Mouse (Mus musculus) naive thymus-derived CD4-positive, alpha-beta T cell, adult 5 months (primary cell): Measurements from ENCODE around the gene Olfr1160. TPM values are rescaled to one million over a fixed set of nuclear protein-coding genes. Genes with fewer than 3 reads are reported as not detected.

Source experiments
- polyA plus RNA-seq: library from polyadenylated mRNA; unstranded; fragments of 100-300 nt; shearing (Covaris generic); gene quantifications from one replicate; pipeline ENCODE4 v1.2.1, GENCODE M21; 2017

Olfr1160 gene
- polyA plus RNA-seq, result 0.05 TPM

GRCm38 (mm10) chr2:88007515-88008318, at the start of gene Olfr1160:
TSS of gene Olfr1160 (minus strand) at chr2:88008268.

GRCm38 (mm10) chr2:88051029-88051428, 43.0 kb upstream of the Olfr1160 start, which contains the start of gene Olfr1162:
TSS of gene Olfr1162 (minus strand) at chr2:88051129.

GRCm38 (mm10) chr2:88037599-88037998, 29.5 kb upstream of the Olfr1160 start, which contains the start of gene Olfr73:
TSS of gene Olfr73 (minus strand) at chr2:88037699.

GRCm38 (mm10) chr2:88022474-88022873, 14.4 kb upstream of the Olfr1160 start, which contains the start of gene Olfr1161:
TSS of gene Olfr1161 (plus strand) at chr2:88022774.

GRCm38 (mm10) chr2:87989813-87990212, 18.3 kb downstream of the Olfr1160 start, which contains the start of gene Olfr1158:
TSS of gene Olfr1158 (plus strand) at chr2:87990113.

GRCm38 (mm10) chr2:87974563-87974962, 33.5 kb downstream of the Olfr1160 start, which contains the start of gene Olfr74:
TSS of gene Olfr74 (minus strand) at chr2:87974663.

GRCm38 (mm10) chr2:87968199-87968598, 39.9 kb downstream of the Olfr1160 start, which contains the start of gene Olfr1157:
TSS of gene Olfr1157 (minus strand) at chr2:87968299.

GRCm38 (mm10) chr2:87953000-87953399, 55.1 kb downstream of the Olfr1160 start, which contains the start of gene Olfr1156:
TSS of gene Olfr1156 (minus strand) at chr2:87953100.

Other genes with a start within 250 kb of the Olfr1160 start
- gene Olfr152, start 228.8 kb downstream of the Olfr1160 start, polyA plus RNA-seq, result not detected
- gene Olfr1143, start 207.7 kb downstream of the Olfr1160 start, polyA plus RNA-seq, result not detected
- not detected for gene Olfr1145, start 198.4 kb downstream of the Olfr1160 start, polyA plus RNA-seq
- not detected for gene Olfr1148, start 177.7 kb downstream of the Olfr1160 start, polyA plus RNA-seq
- gene Olfr1150-ps1, start 164.3 kb downstream of the Olfr1160 start, polyA plus RNA-seq, result not detected
- 0.39 TPM for gene Olfr1151, start 152.4 kb downstream of the Olfr1160 start, polyA plus RNA-seq
- gene Olfr1152, start 141.8 kb downstream of the Olfr1160 start, polyA plus RNA-seq, result 0.07 TPM
- gene Olfr1153, start 113.3 kb downstream of the Olfr1160 start, polyA plus RNA-seq, result not detected
- not detected for gene Olfr1154, start 103.1 kb downstream of the Olfr1160 start, polyA plus RNA-seq
- gene Olfr1155, start 63.1 kb downstream of the Olfr1160 start, polyA plus RNA-seq, result not detected
- 0.17 TPM for gene Olfr1156, start 55.2 kb downstream of the Olfr1160 start, polyA plus RNA-seq
- not detected for gene Olfr1157, start 40.0 kb downstream of the Olfr1160 start, polyA plus RNA-seq
- gene Olfr74, start 33.6 kb downstream of the Olfr1160 start, polyA plus RNA-seq, result not detected
- gene Olfr1158, start 18.2 kb downstream of the Olfr1160 start, polyA plus RNA-seq, result not detected
- gene Olfr1161, start 14.5 kb upstream of the Olfr1160 start, polyA plus RNA-seq, result not detected
- not detected for gene Olfr73, start 29.4 kb upstream of the Olfr1160 start, polyA plus RNA-seq
- gene Olfr1162, start 42.9 kb upstream of the Olfr1160 start, polyA plus RNA-seq, result not detected
- gene Olfr1163, start 63.6 kb upstream of the Olfr1160 start, polyA plus RNA-seq, result not detected
- not detected for gene Olfr1164, start 85.7 kb upstream of the Olfr1160 start, polyA plus RNA-seq
- not detected for gene Olfr1166, start 120.0 kb upstream of the Olfr1160 start, polyA plus RNA-seq
- gene Olfr1167, start 146.9 kb upstream of the Olfr1160 start, polyA plus RNA-seq, result 0.10 TPM
- gene Olfr1168, start 173.6 kb upstream of the Olfr1160 start, polyA plus RNA-seq, result not detected
- gene Olfr1170, start 220.1 kb upstream of the Olfr1160 start, polyA plus RNA-seq, result not detected